Mouse (Mus musculus) brown adipose tissue, adult 24 weeks (tissue): Measurements from ENCODE around the gene Otud6a. TPM values are rescaled to one million over a fixed set of nuclear protein-coding genes. Genes with fewer than 3 reads are reported as not detected.
"Not testable (repeated sequence)": the region's sequence is repeated elsewhere in the genome, so short reads cannot be mapped to it uniquely, and the experiment has no call there.

Experiments
- H3K27ac ChIP-seq: fragments of 200-500 bp; replicated peaks from 2 replicates; pipeline ENCODE4 v1.5.1; 2012; ENCODE audit warnings: low read depth, mild to moderate bottlenecking, low read length
- H3K4me1 ChIP-seq: fragments of 200-500 bp; 2 replicates; pipeline ENCODE4 v1.6.1; 2012; ENCODE audit warnings: low read length, mixed read lengths; ENCODE audit not compliant: control insufficient read depth, insufficient read depth, insufficient read length
- H3K4me3 ChIP-seq: fragments of 200-500 bp; 2 replicates; pipeline ENCODE4 v1.5.1; 2012; ENCODE audit warnings: low read depth, mild to moderate bottlenecking, low read length, moderate library complexity; ENCODE audit not compliant: insufficient read depth
- polyA plus RNA-seq: library from polyadenylated mRNA; stranded (reverse); fragments of >200 nt; gene quantifications from 2 replicates; pipeline ENCODE4 v1.2.4, GENCODE M21; 2012; ENCODE audit not compliant: missing spikeins, insufficient read depth, insufficient read length

Gene Otud6a
- not detected in 2 replicates for polyA plus RNA-seq

DNA sequence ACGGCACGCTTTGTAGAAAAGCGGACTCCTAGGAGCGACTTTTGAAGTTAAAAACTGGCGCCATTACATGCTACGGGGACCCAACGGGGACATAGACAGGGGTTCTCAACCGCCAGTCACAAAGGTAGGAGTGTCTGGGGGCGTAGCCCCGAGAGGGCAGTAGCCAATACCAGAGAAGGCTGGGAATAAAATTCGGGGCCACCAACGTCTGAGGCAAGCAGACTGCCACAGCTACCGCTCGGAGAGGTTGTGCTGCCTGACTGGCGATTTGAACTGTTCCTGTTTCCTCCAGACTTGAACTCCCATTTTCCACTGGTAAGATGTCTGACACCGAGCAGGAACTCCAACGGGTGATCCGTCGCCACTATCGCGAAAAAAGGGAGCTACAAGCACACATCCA is at the start of gene Otud6a:
Otud6a (plus strand) TSS at position 321 of the 400 bp plus-strand sequence.
- Histone ChIP-seq H3K27ac (no peak within 1 kb of the TSS), H3K4me1 (no peaks in the 10 kb centered on the region), H3K4me3 (no peak within 1 kb of the TSS)

DNA sequence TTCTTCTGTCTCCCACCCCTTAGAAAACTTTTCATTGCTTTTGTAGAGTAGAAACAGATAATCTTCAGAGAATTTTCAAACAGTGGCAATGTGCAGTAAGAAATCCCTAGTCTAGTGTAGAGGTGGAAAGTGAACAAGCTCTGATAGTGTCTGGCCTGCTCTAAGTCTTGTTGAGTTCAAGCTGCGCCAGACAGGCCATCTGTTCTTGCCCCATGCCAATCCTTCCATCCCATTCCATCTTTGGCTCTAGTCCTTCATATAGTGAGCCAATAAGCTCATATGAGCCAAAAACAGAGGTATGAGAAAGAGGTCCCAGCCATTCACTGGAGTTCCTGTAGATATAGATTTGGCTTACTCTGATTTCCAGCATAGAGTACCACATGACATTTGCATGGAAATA is 38.9 kb upstream of the Otud6a start:
- Histone ChIP-seq H3K4me3 (no peak overlapping the region), H3K4me1 (no peaks in the 10 kb centered on the region), H3K27ac (no peak overlapping the region)

DNA sequence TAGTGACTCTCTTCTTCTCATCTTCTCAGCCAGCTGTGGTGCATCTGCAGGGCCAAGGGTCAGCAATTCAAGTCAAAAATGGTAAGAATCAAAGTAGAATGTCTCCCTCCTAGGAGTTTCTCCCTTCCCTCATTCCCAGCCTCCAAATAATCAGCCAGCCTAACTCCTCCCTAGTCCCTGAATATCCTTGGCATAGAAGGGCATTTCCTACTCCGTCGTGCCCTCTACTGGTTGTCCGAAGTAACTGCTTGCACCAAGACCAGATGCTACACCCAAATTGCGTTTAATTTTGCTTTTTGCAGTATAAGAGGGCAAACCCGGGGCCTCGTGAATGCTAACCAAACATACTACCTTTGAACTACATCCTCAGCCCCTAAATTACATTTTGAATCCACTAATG is 36.5 kb upstream of the Otud6a start:
- Histone ChIP-seq H3K4me3 (no peak overlapping the region), H3K4me1 (no peaks in the 10 kb centered on the region), H3K27ac (no peak overlapping the region)

DNA sequence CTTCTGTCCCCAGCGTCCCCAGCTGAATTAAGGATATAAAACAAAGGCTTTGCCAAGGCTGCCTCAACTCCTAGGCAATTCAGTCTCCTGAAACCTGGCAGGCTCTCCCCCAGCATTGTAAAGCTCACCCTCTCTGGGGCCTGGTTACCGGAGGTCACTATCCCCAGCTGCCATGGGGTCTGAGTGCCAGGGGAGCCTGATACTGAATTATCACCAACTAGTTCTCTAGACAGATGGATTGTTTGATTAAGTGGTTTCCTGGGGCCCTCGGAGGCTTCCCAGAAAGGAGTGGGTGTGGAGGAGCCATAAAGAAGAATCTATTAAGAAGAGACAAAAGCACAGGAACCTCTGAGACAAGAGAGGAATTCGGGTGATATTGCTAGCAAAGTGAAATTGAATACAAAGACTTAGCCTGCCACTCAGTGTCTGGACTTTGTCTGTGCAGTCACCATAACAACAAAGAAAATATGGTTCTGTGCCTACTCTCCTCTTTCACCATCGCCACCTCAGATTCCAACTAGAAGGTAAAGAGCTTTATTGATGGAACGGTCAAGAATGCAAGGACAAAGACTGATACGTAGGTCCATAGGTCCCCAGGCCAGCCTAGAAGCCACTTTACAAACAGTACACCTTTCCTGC is 34.5 kb upstream of the Otud6a start:
- no peaks in the 10 kb centered on the region for H3K4me1 ChIP-seq
- no peak overlapping the region for H3K27ac ChIP-seq
- no peak overlapping the region for H3K4me3 ChIP-seq

DNA sequence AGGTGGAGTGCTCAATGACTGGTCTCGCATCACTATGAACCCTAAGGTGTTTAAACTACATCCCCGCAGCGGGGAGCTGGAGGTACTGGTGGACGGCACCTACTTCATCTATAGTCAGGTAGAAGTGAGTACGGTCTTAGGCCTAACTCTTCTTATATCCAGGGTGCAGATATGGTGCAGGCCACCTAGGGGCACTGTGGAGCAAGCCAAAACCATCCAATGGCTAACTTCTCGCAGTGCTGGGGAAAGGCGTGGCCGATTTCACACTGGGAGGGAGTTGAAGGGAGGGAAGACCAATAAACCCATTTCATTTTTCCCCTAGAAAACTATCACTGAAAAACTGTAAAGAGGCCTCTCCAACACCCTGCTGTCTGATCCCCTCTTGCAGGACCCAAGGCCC is 33.8 kb upstream of the Otud6a start:
- no peak overlapping the region for H3K4me3 ChIP-seq
- no peak overlapping the region for H3K27ac ChIP-seq
- no peaks in the 10 kb centered on the region for H3K4me1 ChIP-seq

DNA sequence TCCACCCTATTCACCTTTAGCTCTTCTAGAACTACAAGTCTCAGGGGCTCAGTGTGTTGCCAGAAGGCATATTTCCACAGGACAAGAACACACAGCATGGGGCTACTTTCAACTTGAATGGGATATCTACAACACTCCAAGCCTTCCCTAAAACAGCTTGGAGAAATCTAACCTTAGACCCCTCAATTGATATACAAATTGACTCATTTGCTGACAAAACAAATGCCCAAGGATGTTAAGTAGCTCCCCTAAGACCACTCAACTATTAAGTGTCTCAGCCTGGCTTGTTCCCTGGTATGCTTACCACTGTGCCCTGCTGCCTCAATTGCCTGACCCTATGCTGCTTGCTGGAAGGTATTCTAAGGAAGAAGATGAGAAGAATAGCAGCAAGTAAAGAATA is 27.9 kb upstream of the Otud6a start:
- H3K4me1 ChIP-seq, result no peaks in the 10 kb centered on the region
- H3K4me3 ChIP-seq, result no peak overlapping the region
- no peak overlapping the region for H3K27ac ChIP-seq

DNA sequence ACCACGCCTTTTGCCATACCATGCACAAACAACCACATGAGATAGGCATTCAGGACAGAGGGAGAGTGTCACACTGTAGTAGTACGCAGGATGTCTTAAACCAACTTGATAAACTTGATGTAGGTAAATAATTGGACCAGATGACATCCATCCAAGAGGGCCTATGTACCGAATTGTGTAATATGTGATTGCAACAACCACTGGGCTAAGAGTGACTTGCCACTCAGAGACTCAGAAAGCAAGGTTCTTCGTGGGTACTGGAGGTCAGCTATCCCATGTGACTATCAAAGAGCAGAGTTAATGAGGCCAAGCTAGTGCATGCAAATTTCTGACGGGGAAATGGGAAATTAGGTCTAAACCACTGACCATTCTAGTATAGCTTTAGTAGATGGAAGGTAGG is 27.2 kb upstream of the Otud6a start:
- H3K27ac ChIP-seq, result no peak overlapping the region
- no peak overlapping the region for H3K4me3 ChIP-seq
- H3K4me1 ChIP-seq, result no peaks in the 10 kb centered on the region

DNA sequence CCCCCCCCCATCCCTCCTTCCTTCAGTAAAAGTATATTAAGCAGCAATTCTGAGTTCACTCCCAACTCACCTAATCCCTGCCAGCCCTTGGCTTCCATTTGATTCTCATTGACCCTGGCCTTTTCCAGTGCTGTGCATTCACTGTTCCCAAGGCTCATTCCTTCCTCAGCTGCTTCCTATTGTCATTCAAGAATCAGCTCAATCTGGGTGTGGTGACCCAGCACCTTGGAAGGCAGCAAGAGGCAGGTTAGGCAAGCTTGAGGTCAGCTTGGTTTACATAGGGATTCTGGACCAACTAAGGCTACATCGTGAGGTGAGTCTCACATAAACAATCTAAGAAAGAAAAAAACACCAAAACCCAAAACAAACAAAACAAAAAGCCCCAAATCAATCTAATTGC is 19.6 kb upstream of the Otud6a start:
- no peak overlapping the region for H3K4me3 ChIP-seq
- H3K4me1 ChIP-seq, result no peaks in the 10 kb centered on the region
- no peak overlapping the region for H3K27ac ChIP-seq

DNA sequence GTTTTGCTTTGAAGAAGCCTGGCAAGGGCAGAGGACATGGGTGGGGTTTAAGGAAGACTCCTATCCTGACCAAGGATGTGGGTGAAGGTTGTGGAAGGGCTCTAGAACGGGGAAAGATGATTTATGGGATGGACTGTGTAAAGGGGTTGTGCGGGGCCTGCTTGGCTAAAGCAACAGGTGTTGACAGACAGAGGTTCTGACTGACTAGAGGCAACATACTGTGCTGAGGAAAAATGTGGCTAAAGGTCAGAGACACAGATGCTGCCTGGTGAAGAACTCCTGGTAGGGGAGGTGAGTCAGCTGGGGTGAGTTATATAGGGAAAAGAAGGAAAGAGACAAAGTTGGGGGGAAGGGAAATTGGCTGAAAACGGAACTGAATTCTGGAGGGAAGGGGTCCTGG is 3.5 kb downstream of the Otud6a start:
- H3K4me1 ChIP-seq, result no peaks in the 10 kb centered on the region
- H3K27ac ChIP-seq, result no peak overlapping the region
- no peak overlapping the region for H3K4me3 ChIP-seq

DNA sequence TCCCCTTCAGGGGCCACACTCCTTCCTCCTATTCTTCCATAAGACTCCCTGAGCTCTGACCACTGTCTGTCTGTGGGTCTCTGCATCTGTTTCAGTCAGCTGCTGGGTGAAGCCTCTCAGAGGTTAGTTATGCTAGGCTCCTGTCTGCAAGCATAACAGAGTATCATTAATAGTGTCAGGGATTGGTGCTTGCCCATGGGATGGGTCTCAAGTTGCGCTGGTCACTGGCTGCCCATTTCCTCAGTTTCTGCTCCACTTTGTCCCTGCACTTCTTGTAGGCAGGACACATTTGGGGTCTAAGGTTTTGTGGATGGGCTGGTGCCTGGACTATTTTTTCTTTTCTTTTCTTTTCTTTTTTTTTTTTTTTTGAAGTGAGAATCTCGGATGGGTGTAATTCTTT is 13.8 kb downstream of the Otud6a start, which contains the start of gene Awat2:
Awat2 (minus strand) TSS at position 101 of the 400 bp plus-strand sequence.
- not testable (repeated sequence) for H3K4me3 ChIP-seq, H3K27ac ChIP-seq, H3K4me1 ChIP-seq

DNA sequence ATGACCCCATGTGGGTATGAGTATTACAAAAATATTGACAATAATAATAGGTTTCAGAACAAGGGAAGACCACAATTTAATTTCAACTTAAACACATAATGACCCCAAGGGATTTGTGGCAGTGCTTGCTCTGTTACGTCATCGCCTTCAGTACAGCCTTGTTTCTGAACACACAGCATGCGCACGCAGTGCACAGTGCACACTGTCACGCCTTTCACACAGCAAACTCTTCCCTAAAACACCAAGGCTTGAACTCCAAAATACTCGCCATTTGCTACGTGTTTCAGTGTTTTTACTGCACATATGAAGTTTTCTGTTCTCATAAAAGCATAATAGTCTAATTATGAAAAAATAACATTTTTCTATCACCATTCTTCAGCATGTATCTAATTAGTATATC is 14.7 kb downstream of the Otud6a start:
- no peaks in the 10 kb centered on the region for H3K4me1 ChIP-seq
- no peak overlapping the region for H3K27ac ChIP-seq
- H3K4me3 ChIP-seq, result no peak overlapping the region

DNA sequence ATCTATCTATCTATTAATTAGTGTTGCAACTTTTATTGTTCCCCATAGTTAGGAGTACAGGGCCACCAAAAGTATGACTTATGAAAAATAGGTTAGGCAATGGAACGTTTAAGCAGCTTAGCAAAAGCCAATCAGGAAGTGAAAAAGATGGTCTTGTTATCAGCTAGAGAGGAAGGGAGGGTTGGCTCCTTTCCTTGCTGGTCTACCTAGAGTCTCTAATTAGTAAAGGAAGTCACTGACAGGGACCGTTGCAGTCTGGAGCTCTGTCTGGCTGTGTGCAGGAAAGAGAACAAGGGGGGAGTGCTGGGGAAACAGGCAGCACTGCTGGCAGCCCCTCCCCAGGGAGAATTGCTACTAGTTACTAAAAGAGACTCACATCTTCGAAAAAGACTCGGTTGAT is 39.2 kb downstream of the Otud6a start:
- Histone ChIP-seq H3K27ac (no peak overlapping the region), H3K4me3 (no peak overlapping the region), H3K4me1 (no peaks in the 10 kb centered on the region)

DNA sequence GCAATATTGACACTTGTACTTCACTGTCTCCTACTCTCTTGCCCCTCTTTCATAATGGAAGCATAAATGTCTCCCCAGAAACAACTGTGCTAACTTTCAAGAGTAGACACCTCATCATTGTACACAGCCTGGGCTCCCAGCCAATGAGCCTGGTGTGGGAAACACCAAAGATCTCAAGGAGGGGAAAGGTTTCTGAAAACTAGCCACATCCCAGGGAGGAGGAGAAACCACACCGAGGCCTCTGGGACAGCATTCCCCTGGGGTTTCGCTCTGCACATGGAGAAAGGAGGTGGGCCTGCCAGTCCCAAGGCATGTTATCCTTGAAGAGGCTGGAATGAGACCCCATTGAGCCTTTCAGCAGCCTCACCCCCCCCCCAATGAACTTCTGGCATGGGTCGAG is 41.3 kb downstream of the Otud6a start:
- Histone ChIP-seq H3K4me3 (no peak overlapping the region), H3K27ac (no peak overlapping the region), H3K4me1 (no peaks in the 10 kb centered on the region)

DNA sequence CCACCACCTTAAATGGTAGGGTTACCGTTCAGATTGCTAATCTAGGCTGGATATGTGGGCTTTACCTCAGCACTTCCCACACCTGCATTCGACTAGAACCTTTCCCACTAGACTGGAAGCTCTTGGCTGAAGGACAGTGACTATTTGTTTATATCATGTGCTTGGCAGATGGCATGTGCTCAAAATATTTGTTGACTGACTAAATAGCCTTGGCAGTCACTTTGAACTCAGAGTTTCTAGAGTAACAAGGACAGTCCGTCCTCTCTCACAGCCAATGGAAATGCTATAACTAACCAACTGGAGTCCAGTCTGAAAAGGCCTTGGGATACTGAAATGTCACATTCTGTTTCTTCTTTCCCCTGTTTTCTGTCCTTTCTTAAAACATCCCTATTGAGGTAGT is 42.7 kb downstream of the Otud6a start:
- no peak overlapping the region for H3K27ac ChIP-seq
- H3K4me3 ChIP-seq, result no peak overlapping the region
- no peaks in the 10 kb centered on the region for H3K4me1 ChIP-seq

DNA sequence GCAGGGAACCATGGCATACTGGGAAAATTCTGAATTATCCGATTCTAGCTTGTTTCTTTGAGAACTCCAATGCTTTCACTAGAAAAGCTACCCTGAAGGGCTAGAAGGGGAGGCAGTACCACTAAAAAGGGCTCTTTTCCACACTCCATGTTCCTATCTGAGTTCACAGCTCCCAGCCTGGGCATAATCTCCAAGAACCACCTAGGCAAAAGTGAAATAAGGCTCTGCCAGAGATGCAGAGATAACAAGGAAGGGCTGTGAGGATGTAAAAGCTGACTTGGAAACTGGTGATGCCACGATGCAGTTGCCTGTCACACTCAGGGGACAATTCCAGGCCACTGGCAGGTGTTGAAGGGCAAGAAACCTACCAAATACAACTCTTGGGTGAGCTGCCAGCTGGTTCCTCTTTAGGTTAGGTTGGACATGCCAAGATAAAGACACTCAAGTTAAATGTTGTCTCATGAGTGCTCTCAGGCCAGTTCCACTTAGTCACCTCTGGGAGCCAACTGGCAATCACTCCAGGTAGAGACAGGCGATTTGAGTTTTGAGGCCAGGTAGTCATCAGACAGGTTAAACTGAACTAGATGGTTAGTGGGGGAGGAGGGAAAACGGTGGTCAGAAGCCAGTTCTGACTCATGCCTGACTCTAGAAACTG is 46.9 kb downstream of the Otud6a start:
- H3K4me1 ChIP-seq, result no peaks in the 10 kb centered on the region
- H3K27ac ChIP-seq, result no peak overlapping the region
- no peak overlapping the region for H3K4me3 ChIP-seq
